Mouse (Mus musculus): Measurements from ENCODE around the gene Dgke. TPM values are rescaled to one million over a fixed set of nuclear protein-coding genes. Genes with fewer than 3 reads are reported as not detected.
"Not testable (repeated sequence)": the region's sequence is repeated elsewhere in the genome, so short reads cannot be mapped to it uniquely, and the experiment has no call there.

The Dgke gene
- polyA plus RNA-seq, 1 experiment from 2014 or later, result 7.1 TPM

- no peak for ATAC-seq
- ChIA-PET POLR2A (no interaction called here), CTCF (no interaction called here)
- in situ Hi-C loops (cut with MboI; ENCODE audit: low pct_unique_long_range_greater_than_20kb), result no loop called here
- DNase-seq (ENCODE audit: low read depth, low spot score), result no peak
- TF ChIP-seq CTCF (IDR thresholded peaks at IDR 0.05), result no peak
- no peaks in the 10 kb centered on the region for H3K27me3 ChIP-seq
These were observed 5.3 kb downstream of the Dgke start for GRCm38 (mm10) chr11:89061362-89061761.

DNA sequence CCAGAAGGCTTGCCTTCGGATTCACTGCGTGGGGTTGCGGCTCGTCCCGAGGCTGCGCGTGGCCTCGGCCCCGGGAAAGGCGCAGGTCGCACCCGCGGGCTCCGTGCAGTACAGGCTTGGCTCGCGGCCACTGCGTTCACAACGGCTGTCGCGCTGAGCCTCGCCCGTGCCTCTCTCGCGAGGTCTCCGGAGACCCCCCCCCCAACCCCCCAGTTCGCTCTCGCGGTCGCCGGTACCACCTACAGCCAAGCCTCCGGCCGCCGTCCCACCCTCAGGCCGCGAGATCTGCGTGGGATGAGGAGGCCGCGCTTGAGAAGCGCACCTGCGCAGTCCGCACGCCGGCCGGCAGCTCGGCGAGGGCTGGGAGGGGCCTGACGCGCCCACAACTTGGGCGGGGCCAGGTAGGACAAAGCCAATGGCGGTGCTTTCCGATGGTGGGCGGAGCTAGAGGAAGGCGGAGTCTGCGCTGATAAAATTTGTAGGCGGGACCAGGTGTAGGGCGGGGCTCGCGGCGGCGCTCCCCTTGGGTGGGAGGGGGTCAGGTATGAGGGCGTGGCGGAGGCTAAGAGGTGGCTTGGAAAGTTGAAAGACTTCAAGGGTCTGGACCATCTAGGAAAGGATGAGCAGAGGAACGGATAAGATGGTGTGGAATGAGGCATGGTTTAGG lies 6.1 kb downstream of the Dgke start:
- ChIA-PET POLR2A (no interaction called here), CTCF (no interaction called here)
- H3K27me3 ChIP-seq, result no peaks in the 10 kb centered on the region
- ATAC-seq (peak; percentile 92), DNase-seq (ENCODE audit: low read depth, low spot score) (peak; percentile 41)
- no peak for TF ChIP-seq CTCF (IDR thresholded peaks at IDR 0.05)
- in situ Hi-C loops (cut with MboI; ENCODE audit: low pct_unique_long_range_greater_than_20kb), result no loop called here

DNA sequence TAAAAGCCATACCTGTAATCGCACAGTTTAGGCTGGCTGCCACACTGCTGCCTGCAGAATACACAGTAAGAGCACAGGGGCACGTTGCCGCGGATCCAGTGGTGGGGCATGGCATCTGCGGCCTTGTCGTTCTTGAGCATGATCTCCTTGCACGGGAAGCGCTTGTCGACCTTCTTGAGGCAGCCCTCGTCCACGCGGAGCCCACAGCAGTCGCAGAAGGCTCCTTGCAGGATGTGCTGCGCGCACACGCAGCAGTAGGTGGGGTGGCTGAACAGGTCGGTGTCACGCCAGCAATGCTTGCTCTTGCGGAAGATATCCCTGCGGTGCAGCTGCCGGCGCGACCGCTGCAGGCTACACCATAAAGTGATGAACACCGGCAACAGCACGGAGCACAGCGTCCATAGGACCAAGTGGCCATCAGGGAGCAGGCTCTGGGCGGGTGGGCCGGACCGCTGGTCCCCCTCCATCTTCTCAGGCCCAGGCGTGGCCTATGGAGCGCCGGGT lies 6.7 kb downstream of the Dgke start:
- ATAC-seq (peak; percentile 24), DNase-seq (ENCODE audit: low read depth, low spot score) (no peak)
- ChIA-PET POLR2A (no interaction called here), CTCF (interaction anchor here (1.8 kb wide), 1 partner anchor 21 kb away, joined by 7 read pairs; no protein-coding TSS in a partner anchor)
- H3K27me3 ChIP-seq, result no peaks in the 10 kb centered on the region
- no peak for TF ChIP-seq CTCF (IDR thresholded peaks at IDR 0.05)
- in situ Hi-C loops (cut with MboI; ENCODE audit: low pct_unique_long_range_greater_than_20kb), result no loop called here

DNA sequence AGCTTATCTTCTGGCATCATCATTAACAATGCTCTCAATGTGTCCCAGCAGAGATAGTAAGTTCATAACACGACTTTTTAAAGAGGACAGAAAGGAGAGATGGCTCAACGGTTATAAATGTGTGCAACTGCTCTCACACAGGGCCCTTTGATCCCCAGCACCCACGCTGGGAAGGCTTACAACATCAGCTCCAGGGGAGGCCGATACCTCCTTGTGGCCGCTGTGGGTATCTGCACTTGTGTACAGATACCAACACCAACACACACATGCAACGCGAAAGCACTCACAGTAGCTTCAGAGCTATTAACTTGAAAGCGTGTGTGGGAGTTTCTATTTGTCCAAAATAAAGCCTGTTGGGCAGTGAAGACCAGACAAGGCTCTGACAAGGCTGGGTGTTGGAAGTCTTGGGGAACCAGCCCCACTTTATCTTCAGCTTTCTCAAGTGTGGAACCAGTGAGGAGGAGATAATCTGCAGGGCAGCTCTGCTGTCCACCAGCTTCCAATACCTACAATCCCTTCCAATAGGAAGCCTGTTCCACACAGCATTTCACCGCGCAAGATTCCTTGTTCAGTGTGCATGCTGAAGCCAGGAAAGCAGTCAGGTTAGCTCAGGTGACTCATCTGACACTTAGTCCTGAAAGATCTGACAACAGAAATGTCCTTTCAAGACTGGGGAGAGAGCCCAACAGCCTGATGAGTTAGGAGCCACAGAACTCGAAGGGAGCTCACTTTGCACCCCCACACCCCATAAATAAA lies 8.0 kb downstream of the Dgke start:
- in situ Hi-C loops (cut with MboI; ENCODE audit: low pct_unique_long_range_greater_than_20kb), result no loop called here
- TF ChIP-seq CTCF (IDR thresholded peaks at IDR 0.05), result peak; percentile 52
- no peaks in the 10 kb centered on the region for H3K27me3 ChIP-seq
- ChIA-PET CTCF (interaction anchor here (0.9 to 1.8 kb wide), 3 partner anchors 11 to 19 kb away, joined by 4 to 7 read pairs (median 4); no protein-coding TSS in a partner anchor), POLR2A (no interaction called here)
- DNase-seq (ENCODE audit: low read depth, low spot score) (no peak), ATAC-seq (no peak)

DNA sequence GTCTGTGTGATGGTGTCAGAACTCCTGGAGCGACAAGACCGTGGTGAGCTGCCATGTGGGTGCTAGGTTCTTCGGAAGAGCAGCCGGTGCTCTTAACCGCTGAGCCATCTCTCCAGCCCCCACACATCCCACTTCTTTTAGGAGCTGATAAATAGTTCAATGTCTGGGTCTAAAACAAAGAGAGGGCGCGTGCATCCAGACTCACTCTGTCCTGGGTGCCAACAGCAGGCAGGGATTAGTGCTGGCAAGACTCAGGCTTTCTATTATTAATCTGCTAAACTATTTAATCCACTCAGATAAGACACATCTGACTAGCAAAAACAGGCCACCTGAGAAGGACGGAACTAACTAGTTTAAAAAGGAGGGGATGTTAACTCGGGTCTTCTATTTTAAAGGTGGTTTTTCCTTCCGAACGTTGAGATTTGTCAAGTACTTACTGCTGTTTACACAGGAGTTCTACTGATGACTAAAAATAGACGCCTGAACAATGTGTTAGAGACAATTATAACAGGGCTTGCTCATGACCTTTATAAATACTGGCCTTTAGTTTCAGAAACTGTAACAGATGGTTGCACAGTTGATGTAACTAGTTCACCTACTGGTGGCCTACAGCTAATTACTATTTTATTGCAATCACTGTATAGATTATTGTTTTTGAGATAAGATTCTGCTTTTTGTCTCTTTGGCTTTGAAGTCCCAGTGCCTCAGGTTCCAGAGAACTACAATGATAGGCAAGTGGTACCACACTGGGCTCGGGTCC lies 10.5 kb downstream of the Dgke start:
- in situ Hi-C loops (cut with MboI; ENCODE audit: low pct_unique_long_range_greater_than_20kb), result no loop called here
- DNase-seq (ENCODE audit: low read depth, low spot score), result no peak
- no peak for TF ChIP-seq CTCF (IDR thresholded peaks at IDR 0.05)
- CTCF ChIA-PET, result interaction anchor here (1.2 to 1.9 kb wide), 2 partner anchors 13 to 23 kb away, joined by 3 to 5 read pairs; no protein-coding TSS in a partner anchor
- no peaks in the 10 kb centered on the region for H3K27me3 ChIP-seq
- ATAC-seq, result no peak
- POLR2A ChIA-PET, result no interaction called here

DNA sequence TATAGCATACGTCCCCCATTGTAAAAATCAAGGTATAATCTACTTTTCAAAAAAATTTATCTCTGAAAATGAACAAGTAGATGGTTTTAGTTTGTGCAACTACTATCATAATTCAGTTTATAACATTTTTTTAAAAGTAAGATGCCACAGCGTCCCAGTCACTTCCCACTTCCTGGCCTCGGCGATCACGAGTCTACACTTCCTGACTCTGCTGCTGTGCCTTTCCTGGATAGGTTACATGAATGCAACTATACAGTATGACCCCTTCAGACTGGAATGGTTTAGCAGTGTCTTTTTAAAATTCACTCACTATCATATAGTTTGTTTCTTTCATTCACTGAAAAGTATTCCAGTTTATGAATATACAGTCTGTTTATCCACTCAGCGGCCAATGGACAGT lies 14.9 kb downstream of the Dgke start:
- ChIA-PET POLR2A (no interaction called here), CTCF (interaction anchor here (1.5 kb wide), 1 partner anchor 12 kb away, joined by 3 read pairs; no protein-coding TSS in a partner anchor)
- no peaks in the 10 kb centered on the region for H3K27me3 ChIP-seq
- no peak for DNase-seq (ENCODE audit: low read depth, low spot score)
- no peak for TF ChIP-seq CTCF (IDR thresholded peaks at IDR 0.05)
- in situ Hi-C loops (cut with MboI; ENCODE audit: low pct_unique_long_range_greater_than_20kb), result no loop called here
- ATAC-seq, result no peak

- ATAC-seq (no peak), DNase-seq (ENCODE audit: low read depth, low spot score) (no peak)
- in situ Hi-C loops (cut with MboI; ENCODE audit: low pct_unique_long_range_greater_than_20kb), result no loop called here
- H3K27me3 ChIP-seq, result no peaks in the 10 kb centered on the region
- TF ChIP-seq CTCF (IDR thresholded peaks at IDR 0.05), result no peak
- CTCF ChIA-PET, result interaction anchor here (1.2 kb wide), 1 partner anchor 52 kb away, joined by 4 read pairs; no protein-coding TSS in a partner anchor
- POLR2A ChIA-PET, result no interaction called here
These were observed 20.6 kb downstream of the Dgke start for GRCm38 (mm10) chr11:89046021-89046420.

GRCm38 (mm10) chr11:89045501-89045900 lies 21.1 kb downstream of the Dgke start:
- POLR2A ChIA-PET, result interaction anchor here (0.6 kb wide), 1 partner anchor 190 kb away, joined by 3 read pairs; no protein-coding TSS in a partner anchor
- ATAC-seq; H3K27me3 ChIP-seq; in situ Hi-C loops (cut with MboI; ENCODE audit: low pct_unique_long_range_greater_than_20kb); DNase-seq (ENCODE audit: low read depth, low spot score): not testable (repeated sequence)
- CTCF ChIA-PET, result interaction anchor here (1.2 kb wide), 1 partner anchor 52 kb away, joined by 4 read pairs; no protein-coding TSS in a partner anchor

DNA sequence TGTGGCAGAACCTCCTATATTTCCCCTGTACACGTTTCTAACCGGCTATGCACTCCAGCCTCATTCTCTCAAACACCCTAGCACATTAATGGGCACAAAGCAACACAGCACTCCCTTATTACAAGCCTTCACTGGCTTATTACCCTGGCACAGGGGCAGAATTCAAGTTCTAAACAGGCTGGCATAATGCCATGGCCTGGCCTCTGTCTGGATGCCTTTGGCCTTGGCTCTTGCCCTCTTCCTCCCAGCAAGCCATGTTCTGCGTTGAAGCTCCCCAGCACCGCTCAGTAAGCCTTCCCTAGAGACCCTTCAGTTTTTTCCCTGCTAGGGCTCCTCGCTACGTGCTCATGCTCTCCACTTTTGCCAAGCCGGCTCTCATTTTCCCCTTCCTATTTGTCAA lies 23.6 kb downstream of the Dgke start:
- DNase-seq (ENCODE audit: low read depth, low spot score), result no peak
- CTCF ChIA-PET, result interaction anchor here (1.2 to 5.5 kb wide), 4 partner anchors 39 to 50 kb away, joined by 3 to 58 read pairs (median 4); no protein-coding TSS in a partner anchor
- in situ Hi-C loops (cut with MboI; ENCODE audit: low pct_unique_long_range_greater_than_20kb), result no loop called here
- ATAC-seq, result no peak
- TF ChIP-seq CTCF (IDR thresholded peaks at IDR 0.05), result no peak
- POLR2A ChIA-PET, result no interaction called here
- no peaks in the 10 kb centered on the region for H3K27me3 ChIP-seq

DNA sequence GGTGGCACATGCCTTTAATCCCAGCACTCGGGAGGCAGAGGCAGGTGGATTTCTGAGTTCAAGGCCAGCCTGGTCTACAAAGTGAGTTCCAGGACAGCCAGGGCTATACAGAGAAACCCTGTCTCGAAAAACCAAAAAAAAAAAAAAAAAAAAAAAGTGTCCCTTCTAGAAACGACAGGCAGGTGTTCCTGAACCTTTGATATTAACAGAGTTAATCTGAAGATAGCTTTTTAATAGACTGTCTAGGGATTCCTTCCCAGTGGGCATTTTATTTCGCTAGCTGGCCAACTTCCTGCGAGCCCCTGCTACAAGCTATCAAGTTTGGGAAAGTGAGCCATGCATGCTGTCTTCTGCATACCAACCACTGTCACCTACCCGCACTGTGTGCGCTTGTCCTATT lies 25.6 kb downstream of the Dgke start:
- in situ Hi-C loops (cut with MboI; ENCODE audit: low pct_unique_long_range_greater_than_20kb); ATAC-seq; H3K27me3 ChIP-seq; DNase-seq (ENCODE audit: low read depth, low spot score); POLR2A ChIA-PET: not testable (repeated sequence)
- CTCF ChIA-PET, result interaction anchor here (0.9 to 5.5 kb wide), 3 partner anchors 12 to 54 kb away, joined by 3 to 58 read pairs (median 6); no protein-coding TSS in a partner anchor
